Mouse (Mus musculus) 3T3-L1 (cell line): ENCODE results near the gene Pacrg.

Experiments used
- DNase-seq: peaks from one replicate; pipeline ENCODE4 v3.0.0-alpha.2; 2015; ENCODE audit warnings: low read depth, low spot score

Gene Pacrg

DNA sequence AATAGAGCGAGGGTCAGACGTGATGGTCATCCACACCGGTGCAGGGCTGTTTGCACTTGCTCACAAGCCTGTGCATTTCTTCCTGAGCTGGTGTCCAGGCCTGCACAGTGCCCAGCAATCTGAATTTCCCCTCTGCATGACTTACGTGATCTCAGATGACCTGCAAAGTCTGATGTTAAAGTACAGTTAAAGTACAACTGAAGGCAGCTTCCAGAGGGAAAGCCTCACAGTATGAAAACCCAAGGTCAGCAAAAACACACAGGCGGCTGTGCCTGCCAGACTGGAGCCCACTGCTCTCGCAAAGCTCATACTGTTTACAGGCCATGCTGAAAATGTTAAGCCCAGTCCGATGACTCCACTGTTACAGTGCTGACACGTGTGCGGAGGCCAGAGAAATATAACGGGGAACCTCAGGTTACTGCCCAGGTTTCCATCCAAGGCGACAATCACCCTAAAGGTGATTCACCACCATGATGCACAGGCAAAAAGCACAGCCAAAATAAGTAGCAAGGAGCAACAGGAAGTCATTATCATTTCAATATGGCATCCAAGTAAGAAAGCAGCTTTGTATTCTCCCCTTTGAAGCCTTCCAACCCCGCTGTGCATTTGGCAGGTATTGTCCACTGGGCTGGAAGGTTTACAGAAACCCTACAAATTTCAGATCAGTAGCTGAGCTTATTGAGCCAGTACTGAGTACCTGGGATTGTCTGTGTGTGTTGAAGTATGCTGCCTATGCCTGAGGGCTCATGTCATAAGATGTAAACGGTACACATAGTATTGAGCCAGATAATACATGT is 213.6 kb downstream of the Pacrg start:
- DNase-seq, result no peak

DNA sequence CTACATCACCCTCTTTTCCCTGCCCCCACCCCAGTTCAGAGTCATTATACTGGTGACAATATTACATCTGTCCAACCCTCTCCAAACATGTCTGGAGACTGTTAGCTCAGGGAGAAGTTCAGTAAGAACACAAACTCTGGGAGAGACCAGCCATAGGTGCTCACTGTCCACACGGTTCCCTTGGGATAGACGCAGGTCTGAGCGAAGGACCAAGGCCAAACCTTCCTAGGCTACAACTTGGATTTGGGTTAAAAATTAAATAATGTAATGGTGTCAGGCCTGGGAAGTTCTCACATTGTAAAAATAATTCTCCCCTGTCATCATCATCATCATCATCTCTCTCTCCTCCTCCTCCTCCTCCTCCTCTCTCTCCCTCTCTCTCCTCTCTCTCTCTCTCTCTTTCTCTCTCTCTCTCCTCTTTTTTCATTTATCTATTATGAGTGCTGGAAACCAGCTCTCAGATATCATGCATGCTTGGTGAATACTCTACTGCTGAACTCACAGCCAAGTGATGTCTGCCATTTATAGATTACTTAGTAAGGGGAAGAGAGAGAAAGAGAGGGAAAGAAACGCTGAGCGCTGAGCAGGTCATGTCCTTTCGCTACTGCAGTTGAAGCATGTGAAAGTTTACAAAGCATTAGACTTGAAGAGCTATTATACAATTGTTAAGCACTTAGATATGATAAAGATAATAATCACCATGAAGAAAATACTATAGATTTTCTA is 215.2 kb downstream of the Pacrg start:
- no peak for DNase-seq

DNA sequence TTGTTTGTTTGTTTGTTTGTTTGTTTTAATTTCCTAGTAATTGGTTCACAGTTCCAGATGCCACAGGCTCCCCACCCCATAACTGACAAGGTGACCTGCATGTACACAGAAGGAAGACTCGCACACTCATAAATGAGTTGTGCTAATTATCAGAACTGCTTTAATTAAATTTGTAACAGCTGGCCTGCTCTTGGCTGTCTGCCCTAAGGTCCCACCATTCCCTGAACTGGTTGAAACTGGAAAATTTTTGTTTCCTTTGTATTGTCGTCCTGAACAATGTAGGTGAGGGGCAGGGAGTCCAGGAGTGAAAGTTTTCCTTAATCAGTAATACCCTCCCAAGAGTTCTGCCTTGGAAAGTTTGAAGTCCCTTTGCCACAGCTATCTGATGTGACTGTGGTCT is 219.5 kb downstream of the Pacrg start:
- DNase-seq, result no peak

DNA sequence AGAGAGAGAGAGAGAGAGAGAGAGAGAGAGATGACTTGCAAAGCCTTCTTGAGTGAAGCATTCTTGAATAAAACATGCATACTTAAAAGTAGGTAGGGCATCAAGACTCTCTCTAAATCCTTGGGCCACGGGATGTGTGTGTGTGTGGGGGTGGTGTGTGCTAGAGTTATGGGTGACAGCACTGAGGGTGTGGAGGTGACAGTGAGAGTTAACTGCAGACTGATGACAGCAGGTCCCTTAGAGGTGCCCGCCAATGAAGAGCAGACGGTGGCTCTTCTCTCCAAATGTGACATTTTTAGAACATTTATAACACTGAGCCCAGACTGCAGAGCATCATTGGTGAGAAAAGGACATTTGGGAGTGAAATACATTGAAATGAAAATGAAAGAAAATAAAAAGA is 220.2 kb downstream of the Pacrg start:
- no peak for DNase-seq

DNA sequence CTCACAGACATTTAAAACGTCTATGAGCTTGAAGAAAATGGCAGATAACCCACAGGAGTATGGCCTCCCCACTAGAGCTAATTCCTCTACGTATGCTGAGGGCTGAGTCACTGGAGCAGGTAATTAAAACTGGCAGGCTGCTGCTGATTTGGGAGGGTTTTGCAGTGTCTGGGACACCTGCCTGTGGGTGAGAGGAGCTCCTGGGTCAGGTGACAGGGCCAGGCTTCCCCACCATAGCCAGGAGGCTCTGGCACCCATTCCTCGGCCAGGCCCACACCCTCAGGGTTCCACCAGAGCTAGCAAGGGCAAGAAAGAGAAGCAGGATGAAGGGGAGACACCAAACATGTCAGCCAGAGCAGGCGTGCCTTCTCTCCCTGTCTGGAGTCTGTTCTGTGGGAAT is 222.5 kb downstream of the Pacrg start:
- DNase-seq, result no peak

DNA sequence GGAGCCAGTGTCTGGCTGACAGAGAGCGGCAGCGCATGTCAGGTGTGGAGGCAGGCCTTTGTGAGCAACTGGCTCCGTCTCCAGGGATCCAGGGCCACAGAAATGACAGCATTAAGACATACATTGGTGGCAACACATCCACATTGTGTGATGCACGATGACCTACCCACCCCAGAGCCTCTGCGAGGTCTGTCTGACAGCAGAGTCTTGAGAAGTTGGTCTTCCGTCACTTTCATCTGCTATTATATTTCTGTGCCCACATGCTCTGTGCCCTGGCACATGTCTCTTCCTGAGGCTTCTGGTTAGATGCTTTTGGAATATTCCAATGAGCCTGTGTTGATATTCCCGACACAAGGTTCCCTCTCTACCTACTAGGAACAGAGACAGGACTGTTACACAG is 224.5 kb downstream of the Pacrg start:
- no peak for DNase-seq

DNA sequence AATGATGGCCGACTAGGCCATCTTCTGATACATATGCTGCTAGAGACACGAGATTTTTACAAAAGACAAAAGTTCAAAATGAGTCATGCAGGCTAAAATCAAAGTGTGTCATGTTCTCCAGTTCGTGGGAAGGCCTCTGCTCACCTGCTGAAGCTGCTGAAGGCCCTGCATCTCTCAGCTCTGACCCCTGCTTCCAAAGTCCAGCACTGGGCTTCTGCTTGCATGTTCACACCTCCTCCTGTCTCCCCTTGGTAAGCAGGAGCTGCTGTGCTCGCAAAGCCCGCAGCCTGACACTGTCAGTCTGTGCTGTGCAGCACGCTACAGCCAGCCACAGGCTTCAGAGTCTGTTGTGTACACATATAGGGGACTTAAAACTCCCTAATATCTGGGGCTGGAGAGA is 225.4 kb downstream of the Pacrg start:
- no peak for DNase-seq

DNA sequence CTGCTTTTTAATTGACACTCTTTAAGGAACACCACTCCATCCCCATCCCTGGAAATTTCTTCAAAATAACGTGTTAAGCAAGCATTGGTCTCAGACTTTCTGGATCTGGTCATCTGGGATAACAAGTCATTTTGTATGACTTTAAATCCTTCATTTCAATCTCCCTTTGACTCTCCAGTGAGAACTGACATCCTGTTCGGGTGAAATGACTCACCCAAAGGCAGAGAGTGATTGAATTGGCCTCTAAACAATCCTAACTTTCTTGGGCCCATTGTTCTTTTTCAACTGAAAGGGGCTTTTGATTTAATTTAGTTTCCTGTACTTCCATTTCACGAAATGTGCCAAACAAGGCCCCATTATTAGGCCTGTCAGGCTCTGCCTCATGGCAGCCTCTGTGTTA is 228.5 kb downstream of the Pacrg start:
- peak; percentile 52 for DNase-seq

DNA sequence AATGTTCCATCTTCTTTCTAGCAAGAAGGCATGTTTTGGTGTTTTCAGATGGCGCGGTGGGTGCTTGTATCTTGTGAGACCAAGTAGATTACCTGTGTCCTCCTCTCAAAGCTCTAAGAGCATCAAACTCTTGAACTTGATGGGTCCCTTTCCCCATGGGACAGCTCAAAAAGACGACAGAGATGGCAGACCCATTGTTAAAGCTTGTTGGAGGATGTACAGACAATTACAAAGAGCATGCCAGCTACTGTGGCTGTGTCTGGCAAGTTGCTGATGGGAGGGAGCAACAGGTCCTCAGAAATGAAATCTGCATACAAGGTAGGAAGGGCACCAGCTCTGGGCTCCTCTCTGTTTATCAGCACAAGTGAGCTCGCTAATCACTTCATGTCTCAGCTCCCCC is 232.0 kb downstream of the Pacrg start:
- no peak for DNase-seq

DNA sequence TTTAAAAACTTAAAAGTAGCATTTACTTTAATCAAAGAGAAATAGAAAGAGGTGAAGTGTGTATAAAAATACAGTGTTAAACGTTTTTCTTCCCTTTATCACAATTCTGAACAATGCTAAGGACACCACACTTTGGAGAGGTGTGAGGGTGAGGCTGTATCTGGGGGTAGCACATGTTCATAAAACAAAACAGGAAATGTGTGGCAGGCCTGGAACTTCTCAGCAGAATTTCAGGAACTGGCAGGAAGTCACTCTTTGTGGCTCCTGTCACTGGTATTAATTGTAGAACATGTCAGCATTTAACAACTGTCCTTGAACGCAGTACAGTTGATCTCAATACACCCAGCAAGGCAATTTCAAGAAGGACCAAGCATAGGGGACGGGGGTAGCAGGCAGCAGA is 234.0 kb downstream of the Pacrg start:
- no peak for DNase-seq

DNA sequence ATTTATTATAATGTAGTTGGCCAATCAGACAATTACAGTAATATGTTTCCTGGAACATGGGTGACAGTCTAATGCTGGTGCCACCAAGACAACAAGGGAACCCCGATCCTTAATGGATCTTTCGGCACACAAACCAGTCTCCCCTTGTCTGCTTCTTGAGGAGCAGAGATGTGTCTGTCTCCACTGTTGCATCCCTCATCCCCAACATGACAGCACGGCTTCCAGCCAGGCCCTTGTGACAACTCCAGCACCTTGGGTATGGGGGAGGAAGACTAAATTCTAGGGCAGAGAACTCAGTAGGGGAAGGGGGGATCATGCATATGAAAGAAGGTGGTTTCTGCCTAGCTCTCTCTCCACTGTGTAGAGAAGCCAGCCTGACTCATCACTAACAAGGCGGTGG is 242.4 kb downstream of the Pacrg start:
- DNase-seq, result no peak

DNA sequence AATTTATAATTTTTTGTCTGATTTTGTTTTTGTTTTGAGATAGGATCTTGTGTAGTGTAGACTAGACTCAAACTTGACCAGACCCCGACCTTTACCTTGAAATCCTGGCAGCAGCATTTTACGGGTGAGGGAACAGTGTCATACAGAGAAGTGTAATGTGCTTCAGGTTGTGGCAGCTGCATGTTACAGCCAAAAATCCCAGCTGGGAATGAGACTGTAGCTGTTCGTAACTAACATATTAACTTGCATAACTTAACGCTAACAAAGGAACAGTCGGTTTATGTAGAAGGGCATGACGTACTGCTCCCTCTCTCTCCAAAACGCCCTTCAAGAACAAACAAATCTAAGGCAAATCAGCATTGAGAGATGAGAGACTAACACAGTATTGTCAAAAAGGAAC is 250.5 kb downstream of the Pacrg start:
- no peak for DNase-seq

DNA sequence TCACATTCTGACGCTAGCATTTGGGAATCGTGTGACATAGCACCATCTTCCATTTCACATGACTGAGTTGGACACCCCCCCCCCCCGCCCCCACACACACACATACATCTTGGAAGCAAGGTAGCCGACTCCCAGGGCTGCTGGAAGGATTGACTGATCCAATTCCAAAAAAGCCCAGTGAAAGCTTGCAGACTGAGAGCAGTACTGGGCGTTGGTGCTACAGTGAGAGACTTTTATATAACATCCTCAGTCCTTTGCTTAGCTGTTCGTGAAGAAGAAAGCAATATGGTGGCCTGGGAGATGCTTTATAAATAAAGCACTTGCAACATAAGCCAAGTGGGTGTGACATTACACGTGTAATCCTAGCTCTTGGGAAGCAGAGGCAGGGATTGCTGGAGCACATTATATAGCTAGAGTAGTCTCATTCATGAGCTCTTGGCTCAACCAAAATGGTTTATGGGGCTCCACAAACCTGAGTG is 251.2 kb downstream of the Pacrg start:
- DNase-seq, result no peak

DNA sequence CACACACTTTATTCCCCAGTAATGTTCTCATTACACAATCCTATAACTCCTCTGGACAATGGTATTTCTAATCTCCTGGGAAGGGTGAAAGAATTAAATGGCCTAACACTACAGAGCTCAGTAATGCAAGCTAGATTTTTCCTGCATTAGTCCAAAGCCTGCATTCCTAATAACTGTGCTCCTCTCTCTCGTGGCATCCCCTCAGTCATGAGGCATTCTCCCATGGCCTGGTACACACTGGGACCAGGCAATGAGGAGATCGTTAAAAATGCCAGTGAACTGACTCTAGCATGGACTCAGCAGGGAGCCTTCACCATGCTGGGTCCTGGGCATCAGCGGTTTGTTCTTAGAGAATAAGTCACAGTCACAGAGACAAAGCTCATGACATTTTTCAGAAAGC is 256.8 kb downstream of the Pacrg start:
- DNase-seq, result no peak

DNA sequence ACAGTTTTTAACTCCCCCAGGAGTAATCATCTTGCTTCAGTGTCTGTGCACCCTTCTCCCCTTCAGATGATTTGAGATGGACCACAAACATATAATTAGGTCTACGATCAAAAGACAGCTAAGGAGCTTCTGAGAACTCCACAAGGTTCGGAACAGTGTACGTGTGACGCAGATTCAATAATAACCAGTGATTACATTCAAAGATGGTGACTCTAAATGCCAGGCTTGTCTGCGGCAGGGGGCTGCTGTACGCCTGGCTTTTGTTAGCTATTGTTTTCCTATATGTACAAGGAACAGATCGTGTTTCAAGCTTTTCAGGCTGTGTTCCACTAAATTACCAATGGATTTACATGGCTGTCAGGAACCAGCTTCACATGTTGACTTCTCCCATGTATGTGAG is 264.8 kb downstream of the Pacrg start:
- no peak for DNase-seq

DNA sequence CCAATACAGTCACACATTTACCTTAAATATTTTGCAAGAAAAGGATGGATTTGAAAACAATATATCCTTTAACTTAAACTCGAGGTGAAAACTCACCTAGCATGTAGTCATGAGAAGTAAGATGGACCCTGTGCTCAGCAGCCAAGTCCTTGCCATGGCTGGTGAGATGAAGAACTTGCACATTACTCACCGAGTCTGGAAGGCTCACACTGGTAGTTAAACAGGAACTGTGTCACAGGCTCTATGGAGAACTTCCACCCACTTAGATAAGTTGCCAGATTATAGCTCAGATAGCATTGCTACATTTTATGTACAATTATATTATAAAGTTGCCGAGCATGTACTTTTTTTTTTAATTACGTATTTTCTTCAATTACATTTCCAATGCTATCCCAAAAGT is 267.7 kb downstream of the Pacrg start:
- DNase-seq, result no peak

DNA sequence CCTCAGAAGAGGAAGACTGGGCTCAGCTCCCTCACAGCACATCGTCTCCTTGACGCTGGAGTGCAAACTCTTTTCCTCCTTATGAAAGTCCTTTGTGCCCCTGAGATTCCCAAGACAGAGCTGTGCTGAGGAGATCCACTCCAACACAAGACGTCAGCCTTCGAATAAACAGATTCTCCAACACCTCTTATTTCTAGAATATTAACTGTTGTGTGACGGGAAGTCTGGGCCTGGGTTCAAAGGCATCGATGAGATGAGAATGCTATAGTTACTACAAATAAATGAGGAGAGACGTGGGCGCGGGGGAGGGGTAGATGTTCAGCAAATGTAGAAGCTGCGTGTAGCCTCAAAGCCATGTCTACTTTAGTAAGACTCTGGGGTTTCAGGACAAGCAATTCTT is 270.8 kb downstream of the Pacrg start:
- no peak for DNase-seq

DNA sequence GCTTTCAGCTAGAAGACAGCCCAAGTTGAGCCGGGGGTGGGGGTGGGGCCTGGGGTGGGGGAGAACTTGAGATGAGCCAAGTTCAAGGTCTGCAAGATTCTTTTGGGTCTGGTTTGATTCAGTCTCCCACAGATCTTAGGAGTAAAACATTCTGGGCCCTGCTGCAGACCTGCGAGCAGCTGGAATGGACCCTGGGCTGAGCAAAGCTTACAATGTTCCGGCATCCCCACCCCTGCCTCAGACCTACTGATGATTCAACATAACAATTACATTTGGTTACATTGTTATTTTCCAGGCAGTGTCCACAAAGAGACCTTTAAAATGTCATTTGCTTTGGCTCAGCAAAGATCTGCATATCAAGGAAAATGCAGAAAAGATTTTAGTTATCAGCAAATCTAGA is 272.7 kb downstream of the Pacrg start:
- DNase-seq, result no peak

DNA sequence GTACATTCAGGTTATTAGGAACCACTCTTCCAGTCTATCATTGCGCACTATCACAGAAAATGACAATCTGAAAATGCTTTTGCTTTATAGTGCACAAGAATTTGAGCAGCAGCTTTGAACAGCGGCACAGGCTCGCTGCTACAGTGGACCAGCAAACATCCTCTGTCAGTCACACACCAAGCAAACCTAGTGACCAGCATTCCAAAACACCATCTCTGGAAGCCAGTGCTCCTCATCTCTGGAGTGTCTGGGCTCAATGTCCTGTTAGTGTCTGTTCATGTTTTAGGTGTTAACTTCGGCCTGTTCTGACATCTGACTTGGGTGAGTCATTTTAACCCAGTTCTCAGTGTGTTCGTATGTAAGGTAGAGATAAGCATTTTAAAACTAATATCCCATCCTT is 275.9 kb downstream of the Pacrg start:
- DNase-seq, result no peak

DNA sequence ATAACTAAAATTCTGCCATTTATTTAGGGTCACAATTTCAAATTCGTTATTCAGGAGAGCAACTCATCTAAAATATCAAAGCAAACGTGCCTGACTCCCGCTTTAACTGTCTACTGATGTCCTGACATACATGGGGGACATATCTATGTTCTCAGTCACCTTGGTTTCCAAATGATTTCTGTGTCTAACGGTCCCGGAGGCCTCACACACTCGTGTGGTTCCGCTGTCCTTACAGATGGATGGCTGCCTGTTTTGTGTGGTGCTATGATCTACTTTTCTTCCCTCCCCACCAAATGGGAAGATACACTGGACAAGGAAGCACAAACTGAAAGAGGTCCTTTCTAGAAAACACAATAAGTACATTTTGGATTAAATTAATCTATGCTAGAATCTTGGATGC is 277.2 kb downstream of the Pacrg start:
- no peak for DNase-seq

DNA sequence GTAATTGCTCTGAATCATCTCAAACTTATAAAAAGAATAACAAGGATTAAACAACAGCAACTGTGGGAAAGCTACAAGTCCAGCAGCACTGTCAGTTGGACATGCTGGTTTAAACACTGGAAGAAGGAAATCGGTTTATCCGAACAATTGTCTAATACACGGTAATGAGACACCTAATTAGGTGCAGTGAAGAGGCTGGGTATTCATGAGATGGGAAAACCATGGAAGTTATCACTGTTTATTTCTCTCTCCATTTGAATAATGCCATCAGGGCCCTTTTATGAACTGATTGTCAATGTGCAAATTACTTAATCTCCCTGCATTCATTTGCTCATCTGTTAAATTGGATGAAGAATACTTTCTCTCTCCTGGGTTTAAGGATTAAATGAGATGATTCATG is 280.1 kb downstream of the Pacrg start:
- no peak for DNase-seq

DNA sequence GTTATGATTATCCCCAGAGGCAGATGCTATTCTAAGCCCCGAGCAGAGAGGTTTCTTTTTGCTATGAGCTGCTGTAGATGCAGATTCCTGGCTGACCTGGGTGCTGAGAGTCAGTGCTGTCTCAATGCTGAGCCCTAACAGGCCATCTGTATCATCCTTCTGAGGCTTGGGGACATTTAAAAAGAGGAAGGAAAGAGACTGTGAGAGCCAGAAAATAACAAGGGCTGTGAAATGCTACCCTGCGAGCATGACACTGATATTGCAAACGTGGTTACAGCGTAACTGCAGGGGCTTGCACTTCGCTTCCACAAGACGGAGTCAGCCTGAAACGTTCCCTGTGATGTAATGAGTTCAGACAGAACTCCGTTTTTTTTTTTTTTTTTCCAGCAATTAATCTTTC is 281.4 kb downstream of the Pacrg start:
- no peak for DNase-seq

DNA sequence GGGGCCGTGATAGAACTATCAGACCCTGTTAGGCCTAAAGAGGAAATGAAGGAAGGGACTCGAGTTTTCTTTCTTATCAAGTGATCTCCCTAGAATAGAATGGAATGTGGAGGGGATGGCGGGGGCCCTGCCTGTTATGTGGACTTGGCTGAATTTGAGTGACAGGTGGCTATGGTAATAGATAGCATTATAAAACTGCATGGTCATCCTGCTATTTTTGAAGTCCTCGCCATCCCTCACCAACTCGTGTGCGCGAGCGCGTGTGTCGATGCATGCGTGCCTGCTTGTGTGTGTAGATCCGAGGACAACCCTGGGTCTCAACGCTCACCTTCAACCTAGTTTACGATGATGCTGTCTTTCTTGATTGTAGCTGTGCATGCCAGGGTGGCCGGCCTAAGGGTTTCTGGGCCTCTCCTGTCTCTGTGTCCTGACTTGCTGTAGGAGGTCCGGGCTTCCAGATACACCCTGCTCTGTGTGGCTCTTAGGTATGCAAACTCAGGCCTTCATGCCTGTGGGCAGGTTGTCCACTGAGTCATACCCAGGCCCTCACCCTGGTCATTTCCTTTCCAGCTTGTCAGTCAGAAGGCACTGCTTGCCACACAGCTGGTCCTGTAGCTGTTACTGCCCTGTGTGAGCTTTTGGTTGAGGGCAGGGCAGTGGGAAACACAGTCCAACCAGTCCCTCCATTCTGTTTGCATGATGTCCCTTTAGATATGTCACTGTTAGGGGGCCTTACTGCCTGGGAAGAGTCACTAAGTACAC is 287.6 kb downstream of the Pacrg start:
- DNase-seq, result peak; percentile 68
